ENCODE assay signal across 14 mouse cellular contexts in genomic region chr9:103141266-103141665, GRCm38 (mm10).
"Had no signal": no experiment of that assay in that cellular context is flagged by ENCODE, and none has a peak within 500 bp of the region (broad histone marks: within the 10 kb centered on the region; RNA-seq: fewer than 3 reads in every experiment).

No protein-coding gene starts in this region.

- H3K4me2 ChIP-seq: limb, embryonic 12.5 days; liver, embryonic 13.5 days; lung, embryonic 15.5 days; midbrain, embryonic 11.5 days; midbrain, embryonic 15.5 days; neural tube, embryonic 12.5 days had no signal

- H3K9ac ChIP-seq: limb, embryonic 12.5 days; liver, embryonic 13.5 days; liver, postnatal 0 days; lung, embryonic 15.5 days; midbrain, embryonic 15.5 days; neural tube, embryonic 12.5 days had no signal

- H3K4me3 ChIP-seq: limb, embryonic 12.5 days; liver, embryonic 13.5 days; lung, embryonic 15.5 days; midbrain, embryonic 15.5 days; neural tube, embryonic 12.5 days had no signal

- H3K27me3 ChIP-seq: limb, embryonic 12.5 days; liver, embryonic 13.5 days; lung, embryonic 15.5 days; midbrain, embryonic 15.5 days; neural tube, embryonic 12.5 days had no signal

- DNase-seq: kidney, postnatal 25 days; liver; liver, embryonic 13.5 days; liver, postnatal 0 days; lung, postnatal 14 days; thymus, adult 18-20 months; thymus, postnatal 14 days had no signal

- H3K9me3 ChIP-seq: limb, embryonic 12.5 days; liver, embryonic 13.5 days; lung, embryonic 15.5 days; megakaryocyte, embryonic 14.5 days; midbrain, embryonic 15.5 days; neural tube, embryonic 12.5 days had no signal

- ATAC-seq: liver, postnatal 0 days; midbrain, embryonic 15.5 days had no signal

- H3K27ac ChIP-seq: limb, embryonic 12.5 days; liver, embryonic 13.5 days; lung, embryonic 15.5 days; macrophage; midbrain, embryonic 15.5 days; neural tube, embryonic 12.5 days had no signal

- H3K36me3 ChIP-seq: limb, embryonic 12.5 days; liver, embryonic 13.5 days; lung, embryonic 15.5 days had no signal

- H3K4me1 ChIP-seq: liver, embryonic 13.5 days; lung, embryonic 15.5 days had no signal
